Mouse (Mus musculus): Measurements from ENCODE around the gene Gabrb1.

DNA sequence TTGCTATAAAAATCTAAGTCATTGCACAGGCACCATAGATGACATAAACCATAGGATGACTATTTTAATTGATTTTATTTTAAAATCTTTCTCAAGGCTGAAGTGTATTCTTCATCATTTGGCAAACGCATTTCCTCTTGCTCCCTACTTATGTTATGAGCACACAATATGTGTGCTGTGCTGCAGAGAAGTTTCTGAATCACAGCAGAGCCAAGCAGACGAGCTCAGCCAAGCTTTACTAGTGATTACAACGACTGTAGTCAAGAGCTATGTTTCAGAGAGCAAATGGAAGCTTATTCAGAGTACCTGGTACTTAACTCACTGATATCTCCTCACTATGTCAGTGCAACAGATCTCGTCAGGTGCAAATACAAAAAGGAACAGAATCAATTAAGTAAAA lies 41.2 kb upstream of the Gabrb1 start:
- TF ChIP-seq CTCF (IDR thresholded peaks at IDR 0.05; ENCODE audit: low read depth, low read length) (no peak), POLR2A (IDR thresholded peaks at IDR 0.05; ENCODE audit: extremely low read depth, insufficient read depth, low read length) (no peak)
